Mouse (Mus musculus) cortical plate, adult 2 months (tissue): ENCODE results near the gene Rasa4. TPM values are rescaled to one million over a fixed set of nuclear protein-coding genes. Genes with fewer than 3 reads are reported as not detected.
A peak's percentile ranks its signal among the peaks of the same experiment; 100 is the strongest.
"Not testable (repeated sequence)": the region's sequence is repeated elsewhere in the genome, so short reads cannot be mapped to it uniquely, and the experiment has no call there.

Experiments used
- H3K27ac ChIP-seq: fragments of 200-500 bp; 2 replicates; pipeline ENCODE4 v1.5.1; 2012; ENCODE audit warnings: low read length, control low read depth, inconsistent platforms; ENCODE audit not compliant: insufficient read depth
- H3K4me1 ChIP-seq: fragments of 200-500 bp; 2 replicates; pipeline ENCODE4 v1.6.1; 2011; ENCODE audit warnings: low read length; ENCODE audit not compliant: control insufficient read depth, insufficient read depth
- H3K4me3 ChIP-seq: fragments of 200-500 bp; 2 replicates; pipeline ENCODE4 v1.5.1; 2011; ENCODE audit warnings: mild to moderate bottlenecking, low read length, control low read depth; ENCODE audit not compliant: insufficient read depth
- CTCF ChIP-seq: fragments of 200-500 bp; IDR thresholded peaks from 2 replicates; pipeline ENCODE4 v1.5.1; 2011; ENCODE audit warnings: mild to moderate bottlenecking, control low read depth, low read length; ENCODE audit not compliant: insufficient read depth; ENCODE audit errors: extremely low read depth
- POLR2A ChIP-seq: fragments of 200-500 bp; IDR thresholded peaks from 2 replicates; pipeline ENCODE4 v1.6.1; 2011; ENCODE audit warnings: mild to moderate bottlenecking, low read length, control low read depth; ENCODE audit not compliant: insufficient read depth; ENCODE audit errors: extremely low read depth
- polyA plus RNA-seq: library from polyadenylated mRNA; depleted of rRNA; stranded (reverse); fragments of >200 nt; gene quantifications from 2 replicates; pipeline ENCODE4 v1.2.3, GENCODE M21; 2012

The Rasa4 gene
- polyA plus RNA-seq, 1 experiment, result 7.4 TPM

DNA sequence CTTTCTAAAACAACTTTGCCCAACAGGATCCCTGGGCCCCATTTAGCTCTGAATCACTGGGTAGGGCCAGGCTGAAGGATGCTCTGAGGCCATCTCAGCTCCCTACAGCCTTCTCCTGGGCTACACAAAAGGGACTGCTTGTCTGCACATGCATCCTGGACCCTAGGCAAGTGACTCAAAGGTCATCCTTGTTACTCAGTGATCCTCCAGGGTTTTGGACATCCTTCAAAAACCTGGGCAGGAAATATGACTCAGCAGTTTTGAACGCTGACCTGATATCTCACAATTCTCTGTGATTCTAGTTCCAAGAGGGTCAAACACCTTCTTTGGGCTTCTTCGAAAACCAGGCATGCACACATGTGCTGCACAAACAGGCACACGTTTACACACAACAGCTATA, 25.3 kb downstream of the Rasa4 start:
- no peak overlapping the region for H3K27ac ChIP-seq
- no peak overlapping the region for H3K4me3 ChIP-seq
- H3K4me1 ChIP-seq, result no peaks in the 10 kb centered on the region
- TF ChIP-seq CTCF, result no peak
- no peak for TF ChIP-seq POLR2A

DNA sequence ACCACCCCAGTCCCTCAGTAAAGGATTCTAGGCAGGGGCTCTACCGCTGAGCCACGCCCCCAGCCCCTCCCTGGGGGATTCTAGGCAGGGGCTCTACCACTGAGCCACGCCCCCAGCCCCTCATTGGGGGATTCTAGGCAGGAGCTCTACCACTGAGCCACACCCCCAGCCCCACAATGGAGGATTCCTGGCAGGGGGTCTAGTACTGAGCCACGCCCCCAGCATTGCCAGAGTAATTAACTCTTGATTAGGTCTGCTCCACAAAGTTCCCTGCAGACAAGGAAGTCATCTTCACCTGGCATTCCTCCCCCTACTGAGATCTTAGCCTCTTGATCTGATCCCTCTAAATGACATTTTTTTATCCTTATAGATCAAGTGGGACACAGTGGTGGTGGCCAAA, 29.8 kb downstream of the Rasa4 start:
- not testable (repeated sequence) for H3K27ac ChIP-seq, H3K4me3 ChIP-seq, H3K4me1 ChIP-seq

DNA sequence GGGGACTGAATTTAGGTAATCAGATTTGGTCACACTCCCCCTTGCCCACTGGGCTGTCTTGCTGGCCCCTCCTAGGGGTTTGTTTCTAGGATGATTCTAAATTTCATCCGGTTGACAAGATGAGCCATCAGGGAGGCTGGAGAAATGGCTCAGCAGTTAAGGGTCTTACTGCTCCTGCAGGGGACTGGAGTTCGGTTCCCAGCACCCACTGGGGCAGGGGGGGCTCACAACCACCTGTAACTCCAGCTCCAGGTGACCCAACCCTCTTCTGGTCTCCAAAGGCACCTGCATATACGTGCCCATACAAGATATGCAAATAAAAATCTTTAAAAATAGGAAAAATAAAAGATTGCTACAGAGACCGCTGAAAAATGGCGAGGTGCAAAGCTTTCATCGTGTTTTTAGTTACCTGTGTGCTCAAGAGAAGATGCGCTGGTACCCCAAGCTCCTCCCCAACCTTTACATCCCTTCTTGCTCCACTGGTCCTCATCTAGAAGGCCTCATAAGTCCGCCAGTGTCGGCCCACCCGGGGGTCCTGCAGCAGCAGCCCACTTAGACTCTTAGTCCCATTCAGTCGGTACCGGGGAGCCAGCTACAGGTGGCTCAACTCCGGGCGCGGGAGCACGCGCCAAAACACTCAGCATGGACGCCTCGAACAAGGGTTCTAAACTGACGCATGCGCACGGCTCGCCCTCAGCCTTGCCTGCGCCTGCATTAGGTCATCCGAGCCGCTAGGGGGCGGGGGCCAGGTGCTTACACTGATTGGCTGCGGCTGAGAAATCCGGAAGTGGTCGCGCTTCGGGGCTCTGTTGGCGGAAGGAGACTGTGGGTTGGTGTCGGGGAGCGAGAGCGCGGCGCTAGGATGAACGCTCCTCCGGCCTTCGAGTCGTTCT, 32.4 kb downstream of the Rasa4 start, which contains the start of gene Polr2j:
TSS of gene Polr2j (plus strand) at position 741 of the 893 bp plus-strand sequence.
- TF ChIP-seq POLR2A (peak; percentile 89), CTCF (peak; percentile 78)
- Histone ChIP-seq H3K4me3 (peak within 1 kb of the TSS; percentile 61), H3K4me1 (no peaks in the 10 kb centered on the region; the same call in 1 of the 2 replicates), H3K27ac (no peak within 1 kb of the TSS)

DNA sequence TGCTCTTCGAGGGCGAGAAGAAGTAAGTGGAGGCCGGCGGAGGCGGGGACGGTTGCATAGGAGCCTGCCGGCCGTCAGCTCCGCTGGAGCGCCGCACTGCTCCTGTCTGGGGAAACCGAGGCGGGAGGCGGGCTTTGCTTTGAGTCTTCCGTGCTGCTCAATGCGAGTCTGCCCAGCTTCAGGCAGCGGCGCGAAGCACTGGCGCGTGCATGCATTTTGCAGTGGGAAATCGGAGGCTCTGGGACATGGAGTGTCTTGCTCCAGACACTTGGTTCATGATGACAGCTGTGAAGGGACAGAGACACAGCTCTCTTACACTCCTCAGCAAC, 33.0 kb downstream of the Rasa4 start:
- H3K4me1 ChIP-seq, result no peaks in the 10 kb centered on the region; the same call in 1 of the 2 replicates
- TF ChIP-seq POLR2A, result no peak
- TF ChIP-seq CTCF, result no peak
- no peak overlapping the region for H3K27ac ChIP-seq
- H3K4me3 ChIP-seq, result peak overlapping the region; percentile 61

DNA sequence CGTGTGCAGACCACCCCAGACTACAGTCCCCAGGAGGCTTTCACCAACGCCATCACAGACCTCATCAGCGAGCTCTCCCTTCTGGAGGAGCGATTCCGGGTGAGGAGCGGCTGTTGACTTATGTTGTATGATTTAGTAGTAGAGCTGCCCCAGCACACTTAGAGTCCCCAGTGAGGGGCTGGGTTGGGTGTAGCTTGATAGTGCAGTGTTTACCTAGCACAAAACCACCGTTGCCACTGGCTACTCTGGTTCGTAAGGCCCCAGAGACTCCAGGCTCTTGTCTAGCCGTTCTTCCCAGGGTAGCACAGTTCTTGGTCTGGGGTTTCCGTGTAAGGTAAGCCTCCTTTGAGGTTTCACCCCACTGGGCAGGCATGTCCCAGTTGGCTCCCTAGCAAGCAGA, 38.4 kb downstream of the Rasa4 start:
- TF ChIP-seq CTCF, result no peak
- no peak for TF ChIP-seq POLR2A
- no peak overlapping the region for H3K27ac ChIP-seq
- no peak overlapping the region for H3K4me3 ChIP-seq
- H3K4me1 ChIP-seq, result no peaks in the 10 kb centered on the region; the same call in 1 of the 2 replicates

DNA sequence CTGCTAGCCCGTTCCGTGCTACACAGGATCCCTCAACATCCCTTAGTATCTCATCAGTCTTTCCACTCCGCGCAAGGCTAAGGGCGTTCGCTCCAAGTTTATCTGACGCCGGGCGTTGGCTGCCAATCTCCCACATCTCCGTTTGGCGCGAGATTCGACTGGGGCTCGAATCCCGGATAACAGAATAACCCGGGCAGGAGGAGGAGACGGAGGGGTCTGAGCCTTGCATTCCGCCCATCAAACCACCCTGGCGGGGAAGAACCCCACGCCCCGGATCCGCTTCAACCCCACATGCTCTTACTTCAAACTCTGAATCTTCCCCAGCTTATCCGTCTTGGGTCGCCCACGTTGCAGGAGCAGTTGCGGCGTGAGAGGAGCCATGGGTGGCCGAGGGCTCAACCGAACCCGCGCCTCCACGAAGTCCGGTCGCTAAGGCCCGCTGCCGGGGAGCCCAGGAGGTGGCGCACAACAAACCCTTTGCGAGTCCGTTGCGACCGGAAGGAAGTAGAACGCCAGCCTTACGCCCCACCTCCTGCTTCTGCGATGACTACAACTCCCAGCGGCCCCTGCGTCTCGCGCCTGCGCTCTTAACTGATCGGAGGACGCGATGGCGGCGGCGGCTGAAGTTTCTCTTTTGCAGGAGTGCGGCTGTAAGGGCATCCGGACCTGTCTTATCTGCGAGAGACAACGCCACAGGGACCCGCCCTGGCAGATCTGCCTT, 52.0 kb downstream of the Rasa4 start, which contains the start of the genes Lrwd1 and Alkbh4:
TSS of gene Lrwd1 (minus strand) at position 504 of the 721 bp plus-strand sequence.
TSS of gene Alkbh4 (plus strand) at position 576 of the 721 bp plus-strand sequence.
- no peak within 1 kb of the TSS for H3K27ac ChIP-seq
- H3K4me3 ChIP-seq, result peak within 1 kb of the TSS; percentile 59
- TF ChIP-seq POLR2A (peak; percentile 70; the same call in 1 of the 2 replicates), CTCF (peak; percentile 30; the same call in 1 of the 2 replicates)
- H3K4me1 ChIP-seq, result 0 out of 2 replicates have a peak, but pooled peaks cover 1% of the 10 kb centered on the region

DNA sequence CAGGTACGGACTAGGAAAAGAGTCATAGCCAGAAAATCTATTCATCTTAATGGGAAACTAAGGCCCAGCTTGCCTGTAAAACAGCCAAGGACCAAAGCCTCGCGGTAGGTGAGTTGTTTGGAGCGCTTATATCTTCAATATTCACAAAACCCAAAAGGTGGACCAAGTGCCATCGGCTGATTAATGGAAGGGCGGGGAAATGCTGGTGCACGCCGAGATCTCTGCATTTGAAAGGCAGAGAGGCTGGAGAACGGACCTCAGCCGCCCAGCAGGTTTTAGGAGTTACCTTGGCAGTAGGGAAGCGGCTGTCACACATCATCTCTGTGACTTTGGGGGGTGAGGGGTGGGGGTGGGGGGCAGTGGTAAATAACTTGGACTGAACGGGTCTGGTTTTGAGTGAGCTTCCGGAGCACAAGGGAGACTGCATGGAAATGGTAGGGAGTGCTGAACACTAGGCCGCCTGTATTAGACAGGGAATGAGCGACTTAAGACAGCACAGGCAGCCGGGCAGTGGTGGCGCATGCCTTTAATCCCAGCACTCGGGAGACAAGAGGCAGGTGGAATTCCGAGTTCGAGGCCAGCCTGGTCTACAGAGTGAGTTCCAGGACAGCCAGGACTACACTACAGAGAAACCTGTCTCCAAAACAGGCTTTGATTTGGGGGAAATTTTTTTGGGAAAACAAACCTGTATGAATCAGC, 52.7 kb downstream of the Rasa4 start:
- 0 out of 2 replicates have a peak, but pooled peaks cover 1% of the 10 kb centered on the region for H3K4me1 ChIP-seq
- peak overlapping the region; percentile 59 for H3K4me3 ChIP-seq
- H3K27ac ChIP-seq, result no peak overlapping the region
- no peak for TF ChIP-seq CTCF
- TF ChIP-seq POLR2A, result no peak

DNA sequence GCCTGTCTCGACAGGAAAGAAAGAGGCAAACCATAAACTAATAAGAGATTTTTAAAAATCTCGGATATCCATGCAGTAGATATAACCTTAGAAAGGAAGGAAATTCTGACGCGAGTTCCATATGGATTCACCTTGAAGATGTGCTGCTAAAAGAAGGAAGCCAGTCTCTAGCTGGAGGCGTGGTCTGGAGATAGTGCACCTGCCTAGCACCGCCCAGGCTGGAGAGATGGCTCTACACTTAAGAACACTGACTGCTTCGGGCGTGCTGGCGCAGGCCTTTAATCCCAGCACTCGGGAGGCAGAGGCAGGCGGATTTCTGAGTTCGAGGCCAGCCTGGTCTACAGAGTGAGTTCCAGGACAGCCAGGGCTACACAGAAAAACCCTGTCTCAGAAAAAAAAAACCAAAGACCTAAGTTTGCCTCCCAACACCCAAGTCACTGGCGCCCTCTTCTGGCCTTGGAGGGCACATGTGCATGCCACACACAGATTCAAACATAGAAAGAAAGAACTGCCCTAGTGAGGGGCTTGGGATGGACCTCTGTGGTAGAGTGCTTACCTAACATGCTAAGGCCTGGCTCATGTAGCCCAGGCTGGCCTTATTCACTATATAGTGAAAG, 54.0 kb downstream of the Rasa4 start:
- H3K27ac ChIP-seq, result no peak overlapping the region
- 0 out of 2 replicates have a peak, but pooled peaks cover 1% of the 10 kb centered on the region for H3K4me1 ChIP-seq
- TF ChIP-seq POLR2A, result no peak
- TF ChIP-seq CTCF, result peak; percentile 59
- no peak overlapping the region for H3K4me3 ChIP-seq

DNA sequence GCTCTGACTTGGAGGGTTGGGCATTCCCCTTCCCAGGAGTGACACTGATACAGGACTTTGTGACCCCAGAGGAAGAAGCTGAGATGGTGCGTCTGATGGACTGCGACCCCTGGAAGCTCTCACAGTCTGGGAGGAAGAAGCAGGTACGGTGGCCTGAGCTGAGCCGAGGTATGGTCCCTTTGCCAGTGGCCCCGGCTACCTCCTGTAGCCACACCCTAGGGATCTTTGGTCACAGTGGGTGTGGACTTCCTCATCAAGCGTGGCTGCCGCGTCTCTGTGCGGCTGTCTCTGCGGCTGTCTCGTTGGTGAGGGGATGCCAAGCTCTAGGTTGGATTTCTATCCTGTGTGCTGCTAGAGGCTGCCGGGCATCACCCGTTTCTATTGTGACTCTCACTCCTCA, 55.7 kb downstream of the Rasa4 start:
- Histone ChIP-seq H3K4me3 (no peak overlapping the region), H3K27ac (no peak overlapping the region), H3K4me1 (0 out of 2 replicates have a peak, but pooled peaks cover 1% of the 10 kb centered on the region)
- TF ChIP-seq CTCF (no peak), POLR2A (no peak)
